Mouse (Mus musculus): ENCODE measurements around the gene Zfp800.
A peak's percentile ranks its signal among the peaks of the same experiment; 100 is the strongest.

Zfp800 gene

GRCm38 (mm10) chr6:28203454-28203853 lies 194.4 kb downstream of the Zfp800 start:
- ATAC-seq (ENCODE audit: low TSS enrichment), result peak; percentile 69

GRCm38 (mm10) chr6:28202833-28203232 lies 195.0 kb downstream of the Zfp800 start:
- no peak for ATAC-seq (ENCODE audit: low TSS enrichment)

- no peak for ATAC-seq (ENCODE audit: low TSS enrichment)
Observed at GRCm38 (mm10) chr6:28193901-28194300, 203.9 kb downstream of the Zfp800 start.

DNA sequence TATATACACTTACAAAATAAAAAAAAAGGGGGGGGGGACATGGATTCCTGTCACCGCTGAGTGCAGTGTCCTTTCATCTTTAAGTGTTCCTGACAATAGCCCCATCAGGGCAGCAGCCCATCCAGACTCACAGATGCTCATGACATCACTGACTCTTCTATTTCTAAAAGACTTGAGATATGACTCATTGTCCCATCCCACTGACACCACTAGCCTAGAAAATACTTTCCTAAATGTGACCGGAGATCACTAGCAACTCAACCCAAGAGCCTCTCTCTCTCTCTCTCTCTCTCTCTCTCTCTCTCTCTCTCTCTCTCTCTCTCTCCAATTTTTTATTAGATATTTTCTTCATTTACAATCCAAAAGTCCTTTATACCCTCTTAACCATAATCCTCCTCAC lies 205.9 kb downstream of the Zfp800 start:
- ATAC-seq (ENCODE audit: low TSS enrichment), result no peak; the same call in 1 of the 2 replicates
